8 mouse cellular contexts compared by ENCODE assay signal in the genomic region with DNA sequence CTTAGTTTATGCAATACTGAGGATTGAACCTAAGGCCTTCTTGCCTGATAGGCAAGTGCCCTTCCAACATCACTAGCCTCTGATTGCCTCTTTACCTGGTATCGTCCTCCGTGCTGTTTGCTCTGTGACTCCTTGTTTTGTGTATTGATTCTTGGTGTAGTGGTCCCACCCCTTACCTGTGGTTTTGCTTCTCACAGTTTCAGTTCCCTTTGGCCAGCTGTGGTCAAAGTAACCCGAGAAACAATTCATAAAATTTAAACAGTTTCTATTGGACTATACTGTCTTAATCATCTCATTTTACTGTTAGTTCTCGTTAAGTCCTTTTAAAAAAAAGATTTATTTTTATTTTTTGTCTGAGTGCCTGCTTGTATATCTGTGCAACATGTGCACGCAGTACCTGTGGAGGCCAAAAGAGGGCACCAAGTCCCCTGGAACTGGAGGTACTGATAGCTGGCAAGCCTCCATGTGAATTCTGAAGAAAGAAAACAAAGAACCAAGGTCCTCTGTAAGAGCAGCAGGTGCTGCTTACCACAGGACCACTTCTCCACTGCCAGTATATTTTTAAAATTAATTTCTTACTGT.
DNase-seq lines count a peak whose midpoint lies in the region; ATAC-seq and TF ChIP-seq lines count a peak whose summit lies in the region.
"Had no signal": no experiment of that assay in that cellular context is flagged by ENCODE, and none has a peak within 500 bp of the region (broad histone marks: within the 10 kb centered on the region; RNA-seq: fewer than 3 reads in every experiment).

No protein-coding gene starts in this region.

- in situ Hi-C loops in Patski (cut with MboI; ENCODE audit: low pct_unique_long_range_greater_than_20kb), result no loop called here

- CTCF ChIA-PET in Patski (lab: Charles Lee), result no interaction called here

- H3K27me3 ChIP-seq in kidney, embryonic 16.5 days (ENCODE audit: insufficient read depth, low read length), result no peaks in the 10 kb centered on the region
- peaks cover 4% of the 10 kb centered on the region for H3K27me3 ChIP-seq in Patski
- H3K27me3 ChIP-seq in hindbrain, postnatal 0 days (ENCODE audit: insufficient read depth, low read length), result no peaks in the 10 kb centered on the region
- H3K27me3 ChIP-seq in lung, postnatal 0 days (replicated peaks; ENCODE audit: insufficient read depth, low read length), result no peaks in the 10 kb centered on the region
- H3K27me3 ChIP-seq: lung, embryonic 15.5 days had no signal

- H3K4me2 ChIP-seq in kidney, embryonic 16.5 days (replicated peaks; ENCODE audit: low read depth, low read length), result no peak overlapping the region
- H3K4me2 ChIP-seq in hindbrain, postnatal 0 days (ENCODE audit: low read depth, low read length), result no peak overlapping the region
- no peak overlapping the region for H3K4me2 ChIP-seq in lung, postnatal 0 days (replicated peaks; ENCODE audit: low read depth, low read length)
- H3K4me2 ChIP-seq: lung, embryonic 15.5 days had no signal

- WGBS in kidney, embryonic 16.5 days, result 75% methylated on average over 5 of the region's 5 CpGs
- 69% methylated on average over 5 of the region's 5 CpGs for WGBS in hindbrain, postnatal 0 days
- WGBS in lung, postnatal 0 days, result 65% methylated on average over 5 of the region's 5 CpGs

- no peak overlapping the region for H3K4me3 ChIP-seq in kidney, embryonic 16.5 days (ENCODE audit: low read length)
- no peak overlapping the region for H3K4me3 ChIP-seq in cortical plate, adult 2 months (ENCODE audit: insufficient read depth, low read length)
- no peak overlapping the region for H3K4me3 ChIP-seq in hindbrain, postnatal 0 days (ENCODE audit: low read length)
- H3K4me3 ChIP-seq in lung, postnatal 0 days (ENCODE audit: low read depth, low read length), result no peak overlapping the region
- H3K4me3 ChIP-seq: lung, embryonic 15.5 days had no signal

- no peak for TF ChIP-seq EP300 in lung, postnatal 0 days (IDR thresholded peaks at IDR 0.05)

- TF ChIP-seq POLR2A in cortical plate, adult 2 months (IDR thresholded peaks at IDR 0.05; ENCODE audit: extremely low read depth, insufficient read depth, low read length), result no peak

- H3K27ac ChIP-seq in kidney, embryonic 16.5 days (ENCODE audit: low read length), result no peak overlapping the region
- H3K27ac ChIP-seq in cortical plate, adult 2 months (ENCODE audit: insufficient read depth, low read length), result no peak overlapping the region
- no peak overlapping the region for H3K27ac ChIP-seq in hindbrain, postnatal 0 days
- H3K27ac ChIP-seq in lung, postnatal 0 days (ENCODE audit: low read length), result no peak overlapping the region
- H3K27ac ChIP-seq: lung, embryonic 15.5 days had no signal

- no peaks in the 10 kb centered on the region for H3K4me1 ChIP-seq in kidney, embryonic 16.5 days (ENCODE audit: insufficient read depth, low read length)
- H3K4me1 ChIP-seq in cortical plate, adult 2 months (ENCODE audit: control insufficient read depth, insufficient read depth, low read length), result no peaks in the 10 kb centered on the region
- no peaks in the 10 kb centered on the region for H3K4me1 ChIP-seq in hindbrain, postnatal 0 days (ENCODE audit: insufficient read depth, low read length)
- no peaks in the 10 kb centered on the region for H3K4me1 ChIP-seq in lung, postnatal 0 days (ENCODE audit: insufficient read depth, low read depth, low read length)
- H3K4me1 ChIP-seq: lung, embryonic 15.5 days had no signal

- POLR2A ChIA-PET in Patski (lab: Charles Lee), result interaction anchor here (0.7 kb wide), 1 partner anchor 544 kb away, joined by 3 read pairs; no protein-coding TSS in a partner anchor

- H3K36me3 ChIP-seq in kidney, embryonic 16.5 days (ENCODE audit: insufficient read depth, low read length), result no peaks in the 10 kb centered on the region
- no peaks in the 10 kb centered on the region for H3K36me3 ChIP-seq in hindbrain, postnatal 0 days (ENCODE audit: insufficient read depth, low read length)
- no peaks in the 10 kb centered on the region for H3K36me3 ChIP-seq in lung, postnatal 0 days (ENCODE audit: insufficient read depth, low read length)
- H3K36me3 ChIP-seq: lung, embryonic 15.5 days had no signal

- peak; percentile 58 for DNase-seq in kidney, adult 18-20 months
- no peak for DNase-seq in Patski (ENCODE audit: low read depth, low spot score)
- peak; percentile 83 for DNase-seq in hindbrain, postnatal 0 days (ENCODE audit: low spot score)
- no peak for DNase-seq in lung, postnatal 0 days (ENCODE audit: low spot score)
- DNase-seq in thymus, postnatal 0 days (ENCODE audit: low spot score), result peak; percentile 11

- H3K9me3 ChIP-seq in kidney, embryonic 16.5 days (ENCODE audit: low read length), result no peaks in the 10 kb centered on the region
- H3K9me3 ChIP-seq in hindbrain, postnatal 0 days (ENCODE audit: low read length), result no peaks in the 10 kb centered on the region
- no peaks in the 10 kb centered on the region for H3K9me3 ChIP-seq in lung, postnatal 0 days (ENCODE audit: low read length)
- H3K9me3 ChIP-seq: lung, embryonic 15.5 days had no signal

- ATAC-seq in kidney, embryonic 16.5 days (ENCODE audit: low FRiP score, low TSS enrichment), result no peak
- ATAC-seq in Patski, result no peak
- ATAC-seq in hindbrain, postnatal 0 days, result no peak
- no peak for ATAC-seq in lung, postnatal 0 days

- TF ChIP-seq CTCF in Patski (IDR thresholded peaks at IDR 0.05), result peak; percentile 57
- TF ChIP-seq CTCF in cortical plate, adult 2 months (IDR thresholded peaks at IDR 0.05; ENCODE audit: extremely low read depth, insufficient read depth, low read length), result peak; percentile 42
- TF ChIP-seq CTCF in hindbrain, postnatal 0 days (IDR thresholded peaks at IDR 0.05; ENCODE audit: low read depth), result peak; percentile 80
- peak; percentile 51 for TF ChIP-seq CTCF in lung, postnatal 0 days (IDR thresholded peaks at IDR 0.05)

- no peak overlapping the region for H3K9ac ChIP-seq in kidney, embryonic 16.5 days (replicated peaks; ENCODE audit: low read length)
- no peak overlapping the region for H3K9ac ChIP-seq in hindbrain, postnatal 0 days (replicated peaks; ENCODE audit: low read length)
- H3K9ac ChIP-seq in lung, postnatal 0 days (replicated peaks; ENCODE audit: low read depth), result no peak overlapping the region
- H3K9ac ChIP-seq: lung, embryonic 15.5 days had no signal

Comparison
In these comparisons a context has a peak if more than half of its experiments do, and no peak if none do; other contexts are left out.
1. DNase-seq: peak in kidney, adult 18-20 months (single experiment), hindbrain, postnatal 0 days (single experiment) and thymus, postnatal 0 days (single experiment); none in Patski (single experiment) and lung, postnatal 0 days (single experiment).
2. Peak in every context shown above with its lines, with median percentiles within 50 percentile points of each other: CTCF ChIP-seq.